Mouse (Mus musculus): ENCODE data around the gene Kri1.

DNA sequence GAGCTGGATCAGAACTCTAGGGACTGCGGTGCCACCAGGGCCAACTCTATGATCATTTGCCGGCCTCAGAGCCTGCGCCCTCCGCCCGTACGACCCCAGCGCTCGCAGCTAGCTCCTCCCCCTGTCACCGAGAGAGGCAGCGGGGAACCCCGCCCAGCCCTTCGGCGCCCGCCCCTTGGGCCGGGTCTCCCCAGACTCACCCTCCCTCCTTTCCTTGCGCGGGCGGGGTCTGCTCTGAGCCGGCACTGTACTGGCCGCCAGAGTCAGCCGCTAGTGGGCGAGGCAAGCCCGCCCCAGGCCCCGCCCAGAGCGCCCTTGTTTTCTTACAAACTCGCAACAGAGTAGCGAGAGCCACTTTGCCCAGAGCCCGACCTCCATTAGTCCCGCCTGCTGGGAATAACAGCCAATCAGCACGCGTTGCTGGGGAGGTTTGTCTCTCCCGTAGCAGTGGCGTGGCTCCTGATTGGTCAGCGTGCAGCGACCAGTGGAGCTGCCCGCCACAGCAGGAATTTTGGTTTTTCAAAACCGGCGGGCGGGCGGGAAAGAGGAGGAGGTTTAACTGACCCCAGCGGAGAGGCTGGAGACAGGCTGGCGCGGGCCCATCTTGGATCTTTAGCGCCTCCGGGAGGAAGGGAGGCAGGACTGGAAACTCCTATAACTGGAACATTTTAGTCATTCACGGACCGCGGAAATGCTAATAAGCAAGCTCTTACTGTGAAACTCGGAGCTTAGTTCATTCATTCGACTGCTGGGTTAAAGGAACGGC lies 3.4 kb upstream of the Kri1 start, which contains the start of gene Cdkn2d:
- TF ChIP-seq POLR2A (IDR thresholded peaks at IDR 0.05; ENCODE audit: low read depth, low read length) (peak; percentile 74), CTCF (IDR thresholded peaks at IDR 0.05; ENCODE audit: borderline replicate concordance, insufficient read depth, low read length) (no peak)
